In the genomic region with DNA sequence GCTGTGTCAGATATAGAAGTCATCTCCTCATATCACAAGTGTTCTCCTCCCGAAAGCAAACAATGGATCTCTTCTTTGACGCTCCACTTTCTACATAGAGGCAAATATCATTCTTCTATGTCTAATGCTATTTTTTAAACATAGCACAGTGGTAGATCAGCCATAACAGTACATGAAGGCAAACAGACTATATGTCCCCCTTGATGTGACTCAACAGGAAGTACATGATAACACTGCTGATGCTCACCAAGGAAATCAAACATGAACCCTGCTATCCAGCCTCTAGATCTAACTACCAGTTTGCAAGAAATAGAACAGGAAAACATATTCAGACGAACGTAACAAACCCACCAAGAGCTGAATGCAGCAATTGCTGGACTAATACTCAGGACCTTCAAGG, we compare ENCODE assay signal across 30 mouse cellular contexts. TPM values are rescaled to one million over a fixed set of nuclear protein-coding genes. Genes with fewer than 3 reads are reported as not detected.
DNase-seq lines count a peak whose midpoint lies in the region; ATAC-seq and TF ChIP-seq lines count a peak whose summit lies in the region.
"Had no signal": no experiment of that assay in that cellular context is flagged by ENCODE, and none has a peak within 500 bp of the region (broad histone marks: within the 10 kb centered on the region; RNA-seq: fewer than 3 reads in every experiment).

No protein-coding gene starts in this region.

- no peaks in the 10 kb centered on the region for H3K27me3 ChIP-seq in forebrain, postnatal 0 days (ENCODE audit: insufficient read depth, low read length)
- H3K27me3 ChIP-seq in cerebellum, adult 2 months (ENCODE audit: control insufficient read depth, insufficient read depth, low read length) = no peaks in the 10 kb centered on the region
- H3K27me3 ChIP-seq: forebrain, embryonic 13.5 days; heart, embryonic 12.5 days; heart, embryonic 15.5 days; hindbrain, embryonic 13.5 days had no signal

- no peak for TF ChIP-seq POLR2A in cerebellum, adult 2 months (IDR thresholded peaks at IDR 0.05; ENCODE audit: borderline replicate concordance, insufficient read depth, low read length)

- H3K4me2 ChIP-seq in forebrain, postnatal 0 days (ENCODE audit: low read depth) = no peak overlapping the region
- H3K4me2 ChIP-seq: forebrain, embryonic 13.5 days; heart, embryonic 12.5 days; heart, embryonic 15.5 days; hindbrain, embryonic 13.5 days had no signal

- peak; percentile 67 for ATAC-seq in inflammation-experienced regulatory T-cells, adult 6 months
- ATAC-seq in forebrain, postnatal 0 days = no peak
- ATAC-seq: forebrain, embryonic 13.5 days; hindbrain, embryonic 16.5 days; intestine, postnatal 0 days had no signal

- peak; percentile 14 for DNase-seq in heart, adult 11 months
- DNase-seq in heart, adult 8-10 months (ENCODE audit: low spot score) = no peak
- DNase-seq in CD4-positive helper T cell, adult 2 months (ENCODE audit: low read depth, low spot score) = peak; percentile 62
- DNase-seq in T-cell, adult 2 months (ENCODE audit: low spot score) = peak; percentile 67
- no peak for DNase-seq in forebrain, postnatal 0 days
- DNase-seq in lung, postnatal 14 days = no peak
- no peak for DNase-seq in cerebellum, adult 2 months
- DNase-seq: cerebellum, adult 11 months; cerebellum, adult 9-10 months; cerebellum, postnatal 14 days; gastrocnemius, postnatal 10 days; gastrocnemius, postnatal 36 days; heart, postnatal 10 days; heart, postnatal 36 days had no signal

- no peaks in the 10 kb centered on the region for H3K9me3 ChIP-seq in forebrain, postnatal 0 days (ENCODE audit: low read length)
- H3K9me3 ChIP-seq: forebrain, embryonic 10.5 days; forebrain, embryonic 13.5 days; heart, embryonic 12.5 days; heart, embryonic 15.5 days; hindbrain, embryonic 10.5 days; hindbrain, embryonic 13.5 days had no signal

- H3K4me3 ChIP-seq in forebrain, postnatal 0 days (ENCODE audit: low read depth, low read length) = no peak overlapping the region
- no peak overlapping the region for H3K4me3 ChIP-seq in cerebellum, adult 2 months (replicated peaks; ENCODE audit: insufficient read depth, low read depth, low read length)
- H3K4me3 ChIP-seq: forebrain, embryonic 10.5 days; forebrain, embryonic 13.5 days; heart, embryonic 12.5 days; heart, embryonic 15.5 days; hindbrain, embryonic 10.5 days; hindbrain, embryonic 13.5 days had no signal

- no peak overlapping the region for H3K27ac ChIP-seq in forebrain, postnatal 0 days (ENCODE audit: low read depth, low read length)
- H3K27ac ChIP-seq in cerebellum, adult 2 months (ENCODE audit: insufficient read depth, low read length) = no peak overlapping the region
- H3K27ac ChIP-seq: forebrain, embryonic 10.5 days; forebrain, embryonic 13.5 days; heart, embryonic 15.5 days; hindbrain, embryonic 10.5 days; hindbrain, embryonic 13.5 days had no signal

- TF ChIP-seq CTCF in forebrain, postnatal 0 days (IDR thresholded peaks at IDR 0.05; ENCODE audit: low read depth) = no peak
- no peak for TF ChIP-seq CTCF in cerebellum, adult 2 months (IDR thresholded peaks at IDR 0.05; ENCODE audit: borderline replicate concordance, insufficient read depth, low read depth, low read length)

- no peaks in the 10 kb centered on the region for H3K36me3 ChIP-seq in forebrain, postnatal 0 days (ENCODE audit: insufficient read depth)
- H3K36me3 ChIP-seq: forebrain, embryonic 10.5 days; heart, embryonic 12.5 days; heart, embryonic 15.5 days; hindbrain, embryonic 10.5 days; hindbrain, embryonic 13.5 days had no signal

- H3K9ac ChIP-seq in forebrain, postnatal 0 days = no peak overlapping the region
- H3K9ac ChIP-seq: forebrain, embryonic 13.5 days; heart, embryonic 12.5 days; heart, embryonic 15.5 days; hindbrain, embryonic 13.5 days had no signal

- 88% methylated on average over 4 of the region's 4 CpGs for WGBS in forebrain, postnatal 0 days
- WGBS in cerebellum, adult 2 months = 97% methylated on average over 4 of the region's 4 CpGs

- no peaks in the 10 kb centered on the region for H3K4me1 ChIP-seq in forebrain, postnatal 0 days (ENCODE audit: insufficient read depth)
- peaks cover 6% of the 10 kb centered on the region; the same call in 1 of the 2 replicates for H3K4me1 ChIP-seq in cerebellum, adult 2 months (ENCODE audit: control insufficient read depth, insufficient read depth, low read length)

RNA-seq across cellular contexts. Expression of gene Dapl1, which starts 10.1 kb away (rescaled TPM):
- total RNA-seq in heart, adult 8-10 months (2022) = not detected
- polyA plus RNA-seq in inflammation-experienced regulatory T-cells, adult 6 months (2017; shearing (Covaris generic)) = 10 to 100 TPM in 2 of 3 experiments, not detected in 1; 14.2 to 23.9 TPM
- total RNA-seq in forebrain, postnatal 0 days (2014; rRNA removed) = 1.00 TPM in 1 of 2 replicates, not detected in the other
- 2.2 and 2.3 TPM in 2 replicates for polyA plus RNA-seq in forebrain, postnatal 0 days (2015; fragmentation: Nextera tagmentation; extraction: Ambion mirVana)
- 0.69 and 1.1 TPM in 2 replicates for polyA plus RNA-seq in cerebellum, adult 2 months (2012; rRNA removed)
- total RNA-seq: adrenal gland, adult 2 months; adrenal gland, postnatal 14 days; adrenal gland, postnatal 4 days; ES-E14; gastrocnemius, adult 18-20 months; gastrocnemius, postnatal 10 days; gastrocnemius, postnatal 36 days; granulocyte monocyte progenitor cell, adult 5-6 weeks; heart, postnatal 10 days; heart, postnatal 36 days had no signal
- polyA plus RNA-seq: adrenal gland, adult 2 months; forebrain, embryonic 13.5 days; hindbrain, embryonic 13.5 days; intestine, embryonic 14.5 days had no signal

Comparison
In these comparisons a context has a peak if more than half of its experiments do, and no peak if none do; other contexts are left out.
1. DNase-seq: peak in heart, adult 11 months (single experiment), CD4-positive helper T cell, adult 2 months (single experiment) and T-cell, adult 2 months (single experiment); none in heart, adult 8-10 months (single experiment), forebrain, postnatal 0 days (single experiment), lung, postnatal 14 days (single experiment) and cerebellum, adult 2 months (0 of 2).